Mouse (Mus musculus) C2C12 (cell line): ENCODE measurements at regions not wholly inside any gene's neighbourhood (a gene's known extent, or its start where the extent isn't known, plus 50 kb on each side); places are given as distances from the start of the nearest gene placed in this dataset.

Source experiments
- H3K27me3 ChIP-seq: one replicate; pipeline ENCODE4 v1.6.1; 2011; ENCODE audit not compliant: control insufficient read depth, insufficient read depth, insufficient read length
- H3K36me3 ChIP-seq: one replicate; pipeline ENCODE4 v1.6.1; 2011; ENCODE audit not compliant: control insufficient read depth, insufficient read depth
- H3K4me3 ChIP-seq: one replicate; pipeline ENCODE4 v1.5.1; 2011; ENCODE audit warnings: mild to moderate bottlenecking, control low read depth; ENCODE audit not compliant: poor library complexity, insufficient read depth, severe bottlenecking
- H3K79me2 ChIP-seq: one replicate; pipeline ENCODE4 v1.6.1; 2011; ENCODE audit not compliant: control insufficient read depth, insufficient read depth
- H3K79me3 ChIP-seq: one replicate; pipeline ENCODE4 v1.6.1; 2011; ENCODE audit warnings: low read depth, control low read depth
- H3ac ChIP-seq: one replicate; pipeline ENCODE3; 2011; ENCODE audit warnings: low read depth; ENCODE audit not compliant: control insufficient read depth, insufficient read length
- CEBPB ChIP-seq: IDR thresholded peaks from one replicate; pipeline ENCODE4 v1.6.1; 2011; ENCODE audit warnings: low read depth, mild to moderate bottlenecking, control low read depth, moderate library complexity
- CTCF ChIP-seq: IDR thresholded peaks from one replicate; pipeline ENCODE4 v1.5.1; 2011; ENCODE audit not compliant: control insufficient read depth, insufficient read depth, insufficient read length
- FOSL1 ChIP-seq: IDR thresholded peaks from one replicate; pipeline ENCODE4 v1.8.0; 2011; ENCODE audit warnings: mild to moderate bottlenecking, low read length; ENCODE audit not compliant: poor library complexity, insufficient read depth, severe bottlenecking
- MAX ChIP-seq: IDR thresholded peaks from one replicate; pipeline ENCODE4 v1.6.1; 2011; ENCODE audit warnings: mild to moderate bottlenecking, control low read depth
- MYOD1 ChIP-seq: IDR thresholded peaks from one replicate; pipeline ENCODE4 v1.6.1; 2011; ENCODE audit warnings: low read depth; ENCODE audit not compliant: control insufficient read depth, insufficient read length
- MYOG ChIP-seq: IDR thresholded peaks from one replicate; pipeline ENCODE4 v1.6.1; 2011; ENCODE audit not compliant: control insufficient read depth, insufficient read length; ENCODE audit errors: extremely low read depth
- USF1 ChIP-seq: IDR thresholded peaks from one replicate; pipeline ENCODE4 v1.6.1; 2011; ENCODE audit warnings: low read depth, mild to moderate bottlenecking, control low read depth, moderate library complexity

DNA sequence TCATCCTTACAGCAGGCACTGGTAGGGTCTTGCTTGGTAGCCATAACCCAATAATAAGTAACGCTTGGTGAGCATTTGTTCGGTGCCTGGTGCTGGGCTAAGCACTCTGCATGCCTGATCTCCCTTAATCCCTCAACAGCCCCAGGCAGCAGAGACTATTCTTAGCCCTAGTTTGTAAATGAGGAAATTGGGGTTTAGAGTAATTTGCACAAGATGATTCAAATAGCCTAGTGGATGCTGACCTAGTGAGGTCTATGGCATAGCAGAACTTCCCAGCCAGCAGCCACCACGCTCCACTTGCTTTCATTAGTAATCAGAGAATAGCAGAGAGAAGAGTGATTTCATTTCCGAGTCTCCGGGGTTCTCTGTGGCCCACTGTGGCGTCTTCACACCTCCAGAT is 622.2 kb downstream of the Ets1 start:
- Histone ChIP-seq H3K4me3 (no peak overlapping the region), H3K79me2 (no peaks in the 10 kb centered on the region), H3K79me3 (no peaks in the 10 kb centered on the region), H3K36me3 (no peaks in the 10 kb centered on the region), H3ac (no peak overlapping the region), H3K27me3 (no peaks in the 10 kb centered on the region)
- TF ChIP-seq FOSL1 (no peak), MYOD1 (no peak), CTCF (no peak), MYOG (no peak), MAX (no peak), USF1 (no peak), CEBPB (no peak)

DNA sequence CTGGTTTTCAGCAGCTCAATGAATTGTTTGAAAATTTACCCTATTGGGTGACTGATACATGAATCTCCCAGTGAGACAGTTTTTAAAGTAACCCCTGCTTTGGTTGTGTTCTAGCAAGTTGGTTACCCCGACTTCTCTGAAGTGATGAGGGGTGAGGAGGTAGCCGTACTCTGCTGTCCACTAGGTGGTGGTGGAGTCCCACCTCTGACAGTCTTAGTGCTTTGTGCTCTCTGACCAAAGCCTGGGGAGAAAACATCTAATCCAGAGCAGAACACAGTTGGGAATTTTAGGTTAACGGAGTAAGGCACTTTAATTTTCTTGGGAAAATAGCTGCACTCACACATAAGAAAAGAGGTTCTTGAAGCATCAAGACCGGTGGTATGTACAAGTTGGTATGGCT is 624.1 kb downstream of the Ets1 start:
- TF ChIP-seq CTCF (peak; percentile 58), FOSL1 (no peak), MAX (no peak)
- Histone ChIP-seq H3K36me3 (no peaks in the 10 kb centered on the region), H3K27me3 (no peaks in the 10 kb centered on the region), H3ac (no peak overlapping the region), H3K79me3 (no peaks in the 10 kb centered on the region), H3K4me3 (no peak overlapping the region), H3K79me2 (no peaks in the 10 kb centered on the region)

DNA sequence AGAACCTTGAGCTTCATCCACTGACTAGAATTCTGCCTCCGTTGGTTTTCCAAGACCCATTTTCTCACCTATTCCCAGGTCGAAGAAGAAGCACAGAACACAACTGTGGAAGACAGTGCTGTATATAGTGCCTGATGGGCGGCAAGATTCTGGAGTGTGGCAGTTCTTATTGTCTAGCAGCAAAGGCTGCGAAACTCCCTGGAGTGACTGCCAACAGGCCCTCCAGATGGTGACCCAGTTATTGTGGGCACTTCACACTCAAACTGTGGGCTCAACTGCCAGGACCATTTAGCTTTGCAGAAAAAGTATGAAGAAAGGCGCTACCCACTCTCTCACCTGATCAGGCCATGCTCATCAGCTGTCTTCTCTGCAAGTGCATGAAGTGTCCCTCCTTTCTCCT is 653.4 kb downstream of the Ets1 start:
- Histone ChIP-seq H3K36me3 (no peaks in the 10 kb centered on the region), H3ac (no peak overlapping the region), H3K79me2 (no peaks in the 10 kb centered on the region), H3K4me3 (no peak overlapping the region), H3K79me3 (no peaks in the 10 kb centered on the region), H3K27me3 (no peaks in the 10 kb centered on the region)
- TF ChIP-seq CTCF (no peak), MYOD1 (no peak), FOSL1 (no peak), USF1 (no peak), MYOG (no peak), CEBPB (no peak), MAX (no peak)

DNA sequence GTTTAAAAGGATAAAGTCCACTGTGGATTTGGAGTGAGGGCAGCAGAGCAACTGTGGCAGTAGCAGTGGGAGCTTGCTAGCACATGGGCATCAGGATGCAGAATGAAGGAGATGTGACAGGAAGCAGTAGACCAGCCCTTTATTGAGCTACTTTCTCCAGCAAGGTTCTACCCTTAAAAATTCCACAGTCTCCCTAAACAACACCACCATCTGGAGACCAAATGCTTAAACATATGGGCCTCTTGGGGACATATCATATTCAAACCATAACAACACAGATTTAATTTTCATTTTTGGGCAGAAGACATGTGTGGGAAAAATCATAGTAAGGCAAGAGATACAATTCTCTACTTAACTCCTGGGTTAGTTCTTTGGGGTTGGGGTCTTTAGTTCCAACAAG is 656.1 kb downstream of the Ets1 start:
- Histone ChIP-seq H3K4me3 (no peak overlapping the region), H3ac (no peak overlapping the region), H3K79me3 (no peaks in the 10 kb centered on the region), H3K36me3 (no peaks in the 10 kb centered on the region), H3K27me3 (no peaks in the 10 kb centered on the region), H3K79me2 (no peaks in the 10 kb centered on the region)
- no peak for TF ChIP-seq MYOG
- no peak for TF ChIP-seq MYOD1
- TF ChIP-seq FOSL1 = no peak
- no peak for TF ChIP-seq CTCF
- TF ChIP-seq CEBPB = no peak
- no peak for TF ChIP-seq USF1
- no peak for TF ChIP-seq MAX

DNA sequence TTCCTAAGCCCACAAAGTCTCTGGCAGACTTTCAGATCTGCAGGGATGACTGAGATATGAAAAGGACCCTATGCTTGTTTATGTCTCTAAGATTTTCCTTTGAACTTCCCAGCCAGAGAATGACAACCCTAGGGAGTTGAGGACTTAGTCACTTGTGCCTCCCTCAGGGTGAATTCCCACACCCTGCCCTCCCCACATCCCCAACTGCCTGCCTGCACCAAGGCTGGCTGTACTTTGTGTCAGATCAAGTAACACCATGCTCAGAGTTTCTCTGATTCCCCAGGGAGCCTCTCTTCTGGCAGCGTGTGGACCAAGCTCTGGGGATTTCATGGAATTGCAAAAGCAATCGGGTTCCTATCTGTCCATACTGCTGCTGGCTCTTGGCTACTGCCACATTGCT is 659.9 kb downstream of the Ets1 start:
- H3K36me3 ChIP-seq = no peaks in the 10 kb centered on the region
- no peaks in the 10 kb centered on the region for H3K27me3 ChIP-seq
- no peaks in the 10 kb centered on the region for H3K79me2 ChIP-seq
- no peaks in the 10 kb centered on the region for H3K79me3 ChIP-seq
- H3K4me3 ChIP-seq = no peak overlapping the region
- TF ChIP-seq CEBPB (no peak), CTCF (no peak), USF1 (no peak), MYOD1 (no peak), FOSL1 (no peak), MYOG (no peak), MAX (no peak)
- no peak overlapping the region for H3ac ChIP-seq

DNA sequence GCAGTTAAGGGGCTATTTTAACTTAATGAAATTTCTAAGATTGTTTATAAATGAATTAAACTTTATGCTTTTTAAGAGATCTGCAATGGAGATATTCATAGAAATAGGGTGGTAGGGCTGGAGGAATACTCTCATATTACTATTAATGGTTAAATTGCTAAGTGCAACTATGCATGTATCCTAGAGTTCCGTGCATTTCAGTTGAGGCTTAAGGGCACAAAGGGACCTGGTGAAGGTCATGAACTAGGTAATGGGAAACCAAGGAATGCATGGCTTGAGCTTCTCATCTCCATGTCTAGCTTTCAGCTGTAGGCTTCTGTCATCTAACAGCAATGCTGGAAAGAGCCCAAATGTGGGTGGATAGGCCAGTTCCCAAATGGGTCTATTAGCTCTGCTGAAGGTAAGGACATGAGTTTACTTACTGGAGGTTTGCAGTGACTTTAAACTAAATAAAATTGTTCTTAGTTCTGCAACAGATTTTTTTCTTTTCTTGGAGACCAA is 683.6 kb downstream of the Ets1 start:
- Histone ChIP-seq H3K27me3 (no peaks in the 10 kb centered on the region), H3K4me3 (no peak overlapping the region), H3K79me2 (no peaks in the 10 kb centered on the region), H3ac (no peak overlapping the region), H3K36me3 (no peaks in the 10 kb centered on the region), H3K79me3 (no peaks in the 10 kb centered on the region)
- no peak for TF ChIP-seq USF1
- no peak for TF ChIP-seq MAX
- TF ChIP-seq CEBPB = no peak
- no peak for TF ChIP-seq MYOD1
- TF ChIP-seq MYOG = no peak
- no peak for TF ChIP-seq FOSL1
- no peak for TF ChIP-seq CTCF
